Mouse (Mus musculus): ENCODE results near the gene Mnat1. TPM values are rescaled to one million over a fixed set of nuclear protein-coding genes. Genes with fewer than 3 reads are reported as not detected.
A peak's percentile ranks its signal among the peaks of the same experiment; 100 is the strongest.

Gene Mnat1
- polyA plus RNA-seq, 1 experiment, result 0.35 TPM

DNA sequence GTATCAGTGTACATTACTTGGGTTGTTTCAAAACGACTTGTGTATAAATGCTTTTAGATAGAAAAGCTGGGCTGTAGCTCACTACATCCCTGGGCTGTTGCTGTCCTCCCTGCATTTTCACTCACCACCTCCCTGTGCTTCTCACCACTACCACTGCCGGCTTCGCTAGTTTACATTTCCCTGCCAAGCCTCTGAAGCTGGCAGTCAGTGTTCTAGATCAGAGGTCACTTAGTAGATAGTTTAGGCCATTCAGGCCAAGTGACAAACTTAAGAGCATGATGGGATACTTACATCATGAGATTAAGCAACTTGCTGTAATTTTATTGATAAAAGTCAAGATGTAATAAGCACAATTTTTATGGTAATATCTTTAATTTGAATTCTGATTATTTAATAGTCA is 151.4 kb downstream of the Mnat1 start:
- TF ChIP-seq GATA1 (IDR thresholded peaks at IDR 0.05; ENCODE audit: low read length) (no peak), TAL1 (IDR thresholded peaks at IDR 0.05; ENCODE audit: low read length) (no peak)

DNA sequence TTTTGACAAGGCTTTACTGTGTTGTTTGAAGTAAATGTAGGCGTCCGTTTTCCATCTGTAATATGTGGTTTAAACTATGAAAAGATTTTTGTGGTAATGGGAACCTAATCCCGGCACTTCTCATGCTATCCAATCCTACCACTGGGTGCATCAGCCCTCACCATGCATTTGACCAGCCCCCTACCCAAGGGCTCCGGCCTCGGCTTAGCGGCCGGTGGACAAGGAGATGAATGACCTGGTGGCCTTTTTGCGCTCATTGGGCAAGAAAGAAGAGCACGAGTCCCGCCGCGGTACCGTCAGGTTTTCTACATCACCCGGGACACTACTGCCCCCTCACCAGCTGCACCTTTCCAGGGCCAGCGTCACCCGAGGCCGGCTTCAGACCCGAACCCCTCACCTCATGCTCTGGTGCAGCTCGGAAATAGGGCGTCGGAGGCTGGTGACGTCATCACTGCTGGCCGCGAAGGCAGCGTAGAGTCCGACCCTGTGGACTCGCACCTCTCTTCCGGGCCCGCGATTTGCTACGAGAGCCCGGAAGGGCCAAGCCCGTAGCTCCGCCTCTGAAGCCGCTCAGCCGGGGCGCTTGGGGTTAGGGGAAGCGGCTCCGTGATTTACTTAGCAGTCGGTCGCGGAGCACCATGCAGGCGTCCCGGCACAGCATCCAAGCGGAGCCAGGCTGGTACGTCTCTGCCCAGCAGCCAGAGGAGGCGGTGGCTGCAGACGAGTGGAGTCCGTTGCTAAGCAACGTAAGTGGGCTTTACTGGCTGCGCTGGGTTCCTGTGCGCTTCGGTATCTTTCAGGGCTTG is 163.0 kb downstream of the Mnat1 start, which contains the start of the genes Trmt5 and Slc38a6:
Gene Trmt5, minus strand, starts transcription at position 424 of the 806 bp plus-strand sequence.
Gene Slc38a6, plus strand, starts transcription at position 493 of the 806 bp plus-strand sequence.
- TF ChIP-seq GATA1 (IDR thresholded peaks at IDR 0.05; ENCODE audit: low read length), result no peak
- TF ChIP-seq TAL1 (IDR thresholded peaks at IDR 0.05; ENCODE audit: low read length), result no peak
- Histone ChIP-seq H3K9me3 (ENCODE audit: control insufficient read depth, low read length) (no peaks in the 10 kb centered on the region), H3K36me3 (ENCODE audit: control insufficient read depth) (peaks cover 18% of the 10 kb centered on the region), H3K4me1 (ENCODE audit: control insufficient read depth) (peaks cover 34% of the 10 kb centered on the region), H3K27me3 (ENCODE audit: control insufficient read depth) (no peaks in the 10 kb centered on the region), H3K4me3 (replicated peaks) (peak within 1 kb of the TSS; percentile 94)

More for the DNA sequence above, 151.4 kb downstream of the Mnat1 start:
- Histone ChIP-seq H3K9me3 (ENCODE audit: control insufficient read depth, low read length) (0 out of 2 replicates have a peak, but pooled peaks cover 2% of the 10 kb centered on the region), H3K4me3 (replicated peaks) (no peak overlapping the region), H3K36me3 (ENCODE audit: control insufficient read depth) (peaks cover 30% of the 10 kb centered on the region), H3K4me1 (ENCODE audit: control insufficient read depth) (no peaks in the 10 kb centered on the region), H3K27me3 (ENCODE audit: control insufficient read depth) (no peaks in the 10 kb centered on the region)

DNA sequence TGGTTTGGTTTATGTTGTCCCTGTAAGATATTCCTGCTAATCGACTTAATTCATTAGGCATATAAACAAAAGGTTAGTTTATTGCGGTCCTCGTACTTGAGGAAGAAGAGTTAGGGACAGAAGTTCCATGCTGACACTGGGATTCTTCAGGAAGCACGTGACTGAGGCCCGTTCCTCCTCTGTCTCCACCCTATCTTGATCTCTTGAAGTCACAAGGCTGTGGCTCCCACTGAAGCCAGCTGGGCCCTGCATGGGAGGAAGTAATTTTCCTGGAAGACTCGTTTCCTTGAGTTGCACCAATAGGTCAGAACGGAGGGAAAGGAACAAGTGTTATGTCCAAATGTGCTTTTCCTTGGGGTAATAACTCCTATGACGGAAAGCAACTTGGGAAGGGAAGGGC is 164.1 kb downstream of the Mnat1 start:
- peaks cover 6% of the 10 kb centered on the region for H3K36me3 ChIP-seq (ENCODE audit: control insufficient read depth)
- TF ChIP-seq GATA1 (IDR thresholded peaks at IDR 0.05; ENCODE audit: low read length), result no peak
- no peak for TF ChIP-seq TAL1 (IDR thresholded peaks at IDR 0.05; ENCODE audit: low read length)
- H3K4me3 ChIP-seq (replicated peaks), result peak overlapping the region; percentile 94
- H3K4me1 ChIP-seq (ENCODE audit: control insufficient read depth), result peaks cover 34% of the 10 kb centered on the region
- no peaks in the 10 kb centered on the region for H3K27me3 ChIP-seq (ENCODE audit: control insufficient read depth)
- H3K9me3 ChIP-seq (ENCODE audit: control insufficient read depth, low read length), result no peaks in the 10 kb centered on the region

DNA sequence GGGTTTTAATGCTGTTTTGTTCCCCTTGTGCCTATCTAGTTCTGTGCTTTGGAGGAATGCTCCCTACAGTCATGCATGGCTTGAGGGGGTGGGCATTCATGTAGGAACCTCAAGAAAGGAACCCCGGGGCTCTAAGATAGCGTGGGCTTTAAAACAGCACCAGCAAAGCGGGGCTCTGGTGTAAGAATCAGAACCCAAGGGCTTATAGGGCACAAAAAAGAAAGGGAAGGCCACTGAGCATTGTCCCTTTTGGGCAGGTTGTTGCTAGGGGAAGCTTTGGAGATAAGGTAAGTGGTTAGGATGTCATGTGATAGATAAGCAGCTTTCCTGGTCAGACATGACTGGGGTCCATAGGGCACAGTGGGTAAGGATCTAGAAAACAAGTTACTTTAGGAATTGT is 165.1 kb downstream of the Mnat1 start:
- no peak for TF ChIP-seq GATA1 (IDR thresholded peaks at IDR 0.05; ENCODE audit: low read length)
- TF ChIP-seq TAL1 (IDR thresholded peaks at IDR 0.05; ENCODE audit: low read length), result no peak
- Histone ChIP-seq H3K36me3 (ENCODE audit: control insufficient read depth) (peaks cover 3% of the 10 kb centered on the region), H3K9me3 (ENCODE audit: control insufficient read depth, low read length) (no peaks in the 10 kb centered on the region), H3K4me3 (replicated peaks) (no peak overlapping the region), H3K27me3 (ENCODE audit: control insufficient read depth) (no peaks in the 10 kb centered on the region), H3K4me1 (ENCODE audit: control insufficient read depth) (peaks cover 34% of the 10 kb centered on the region)

DNA sequence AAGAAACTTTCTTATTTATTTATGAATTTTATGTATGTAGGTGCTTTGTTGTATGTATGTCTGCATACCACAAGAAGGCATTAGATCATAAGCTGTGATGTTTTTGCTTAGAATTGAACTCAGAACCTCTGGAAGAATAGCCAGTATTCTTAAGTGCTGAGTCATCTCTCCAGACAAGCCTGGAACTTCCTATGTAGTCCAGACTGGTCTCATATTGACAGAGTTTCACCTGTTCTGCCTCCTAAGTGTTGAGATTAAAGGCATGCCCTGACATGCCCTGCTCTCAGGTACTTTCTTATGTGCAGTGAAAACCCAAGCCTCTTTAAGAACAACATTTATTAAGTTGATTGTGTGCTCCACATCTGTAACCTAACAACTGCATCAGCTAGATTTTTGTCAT is 171.4 kb downstream of the Mnat1 start:
- TF ChIP-seq GATA1 (IDR thresholded peaks at IDR 0.05; ENCODE audit: low read length), result no peak
- TF ChIP-seq TAL1 (IDR thresholded peaks at IDR 0.05; ENCODE audit: low read length), result no peak
- Histone ChIP-seq H3K4me1 (ENCODE audit: control insufficient read depth) (no peaks in the 10 kb centered on the region), H3K36me3 (ENCODE audit: control insufficient read depth) (no peaks in the 10 kb centered on the region; the same call in 1 of the 2 replicates)

DNA sequence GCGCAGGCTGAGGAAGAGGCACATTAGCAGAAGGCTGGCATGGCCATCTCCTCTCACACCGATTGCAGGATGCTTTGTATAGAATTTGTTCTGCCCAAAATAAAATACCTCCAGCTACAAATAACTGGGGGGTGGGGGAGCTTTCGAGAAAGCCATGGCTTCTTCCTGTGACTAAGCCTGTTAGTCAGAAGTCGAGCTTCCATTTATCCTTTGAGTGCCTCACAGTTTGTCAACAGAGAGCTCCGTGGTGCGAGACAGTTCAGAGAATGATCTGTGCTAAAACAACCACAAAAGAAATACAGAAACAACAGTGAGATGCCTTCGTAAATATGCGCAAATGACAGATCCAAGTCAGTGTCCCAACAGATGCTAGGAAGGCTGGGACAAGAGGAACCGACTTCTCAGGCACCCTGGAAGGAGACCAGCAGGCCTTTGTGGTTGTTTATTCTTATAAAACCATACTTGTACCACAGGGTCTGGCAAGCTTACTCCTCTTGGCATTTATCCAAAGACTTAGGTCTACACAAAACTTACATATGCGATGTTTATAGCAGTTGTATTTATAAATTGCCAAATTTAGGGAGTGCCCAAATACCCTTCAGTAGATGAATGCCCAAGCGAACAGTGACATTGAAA is 172.1 kb downstream of the Mnat1 start:
- H3K36me3 ChIP-seq (ENCODE audit: control insufficient read depth), result no peaks in the 10 kb centered on the region; the same call in 1 of the 2 replicates
- H3K27me3 ChIP-seq (ENCODE audit: control insufficient read depth), result no peaks in the 10 kb centered on the region
- TF ChIP-seq GATA1 (IDR thresholded peaks at IDR 0.05; ENCODE audit: low read length) (no peak), TAL1 (IDR thresholded peaks at IDR 0.05; ENCODE audit: low read length) (no peak)
- H3K4me3 ChIP-seq (replicated peaks), result no peak overlapping the region
- H3K9me3 ChIP-seq (ENCODE audit: control insufficient read depth, low read length), result no peaks in the 10 kb centered on the region
- no peaks in the 10 kb centered on the region for H3K4me1 ChIP-seq (ENCODE audit: control insufficient read depth)

More for the DNA sequence above, 171.4 kb downstream of the Mnat1 start:
- Histone ChIP-seq H3K4me3 (replicated peaks) (no peak overlapping the region), H3K27me3 (ENCODE audit: control insufficient read depth) (no peaks in the 10 kb centered on the region), H3K9me3 (ENCODE audit: control insufficient read depth, low read length) (no peaks in the 10 kb centered on the region)

DNA sequence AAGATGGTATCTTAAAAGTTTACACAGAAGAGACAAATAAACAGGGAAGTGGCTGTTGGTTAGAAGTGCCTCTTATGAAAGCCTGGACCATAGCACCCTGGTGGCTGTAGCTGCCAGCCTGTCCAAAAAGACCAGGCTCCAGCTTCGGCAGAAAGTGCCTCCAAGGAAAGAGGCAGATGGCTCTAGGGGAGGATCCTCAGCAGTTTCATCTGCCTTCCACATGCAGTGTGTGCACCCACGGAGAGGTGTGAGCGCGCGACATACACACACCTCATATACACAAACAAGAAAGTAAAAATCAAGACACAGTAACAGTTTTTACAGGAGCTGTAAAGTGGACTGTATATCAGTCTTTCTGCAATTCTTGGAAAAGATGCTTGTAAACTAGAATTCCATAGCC is 175.1 kb downstream of the Mnat1 start:
- Histone ChIP-seq H3K36me3 (ENCODE audit: control insufficient read depth) (no peaks in the 10 kb centered on the region; the same call in 1 of the 2 replicates), H3K4me1 (ENCODE audit: control insufficient read depth) (no peaks in the 10 kb centered on the region)
- no peak for TF ChIP-seq GATA1 (IDR thresholded peaks at IDR 0.05; ENCODE audit: low read length)
- TF ChIP-seq TAL1 (IDR thresholded peaks at IDR 0.05; ENCODE audit: low read length), result no peak

DNA sequence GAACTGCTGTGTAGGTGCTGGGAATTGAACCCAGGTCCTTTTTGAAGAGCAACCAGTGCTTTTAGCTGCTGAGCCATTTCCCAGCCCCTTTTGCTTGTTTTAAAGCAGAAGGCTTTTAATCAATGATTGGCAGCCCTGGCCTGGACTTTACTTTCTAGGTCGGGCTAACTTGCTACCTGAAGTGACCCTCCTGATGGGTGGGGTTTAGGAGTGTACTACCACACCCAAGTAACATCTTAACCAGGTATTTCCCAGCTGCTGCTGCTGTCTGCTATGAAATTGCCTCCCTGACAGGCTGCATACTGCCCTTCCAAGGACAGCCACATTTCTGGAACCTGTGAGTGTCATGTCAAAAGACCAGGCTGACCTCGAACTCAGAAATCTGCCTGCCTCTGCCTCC is 177.0 kb downstream of the Mnat1 start:
- H3K36me3 ChIP-seq (ENCODE audit: control insufficient read depth), result no peaks in the 10 kb centered on the region
- no peaks in the 10 kb centered on the region for H3K4me1 ChIP-seq (ENCODE audit: control insufficient read depth)
- H3K4me3 ChIP-seq (replicated peaks), result no peak overlapping the region
- H3K9me3 ChIP-seq (ENCODE audit: control insufficient read depth, low read length), result no peaks in the 10 kb centered on the region
- TF ChIP-seq TAL1 (IDR thresholded peaks at IDR 0.05; ENCODE audit: low read length) (no peak), GATA1 (IDR thresholded peaks at IDR 0.05; ENCODE audit: low read length) (no peak)
- H3K27me3 ChIP-seq (ENCODE audit: control insufficient read depth), result no peaks in the 10 kb centered on the region

More for the DNA sequence above, 175.1 kb downstream of the Mnat1 start:
- H3K4me3 ChIP-seq (replicated peaks), result no peak overlapping the region
- no peaks in the 10 kb centered on the region for H3K9me3 ChIP-seq (ENCODE audit: control insufficient read depth, low read length)
- H3K27me3 ChIP-seq (ENCODE audit: control insufficient read depth), result no peaks in the 10 kb centered on the region

DNA sequence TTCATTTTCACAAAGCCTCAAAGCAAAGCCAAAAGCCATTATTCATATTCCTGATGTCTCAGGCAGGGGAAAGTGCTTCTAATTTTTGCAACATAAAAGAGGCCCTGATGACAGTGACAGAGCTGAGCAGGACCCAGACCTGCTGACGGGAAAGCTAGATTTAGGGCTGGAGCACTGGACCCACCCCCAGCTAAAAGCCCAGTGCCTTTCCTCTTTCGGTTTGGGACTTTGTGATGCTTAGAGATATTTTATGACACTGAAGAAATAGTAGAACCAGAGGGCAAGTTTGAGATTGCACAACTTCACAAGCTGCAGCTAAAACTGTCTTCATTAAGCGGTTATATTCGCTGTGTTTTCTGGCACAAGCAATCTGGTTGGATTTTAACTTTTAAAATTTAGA is 181.1 kb downstream of the Mnat1 start:
- no peaks in the 10 kb centered on the region for H3K27me3 ChIP-seq (ENCODE audit: control insufficient read depth)

More for the DNA sequence above, 181.1 kb downstream of the Mnat1 start:
- H3K4me3 ChIP-seq (replicated peaks), result no peak overlapping the region
- no peaks in the 10 kb centered on the region for H3K36me3 ChIP-seq (ENCODE audit: control insufficient read depth)
- TF ChIP-seq TAL1 (IDR thresholded peaks at IDR 0.05; ENCODE audit: low read length) (no peak), GATA1 (IDR thresholded peaks at IDR 0.05; ENCODE audit: low read length) (no peak)
- no peaks in the 10 kb centered on the region for H3K4me1 ChIP-seq (ENCODE audit: control insufficient read depth)
- no peaks in the 10 kb centered on the region for H3K9me3 ChIP-seq (ENCODE audit: control insufficient read depth, low read length)

All from erythroblast, embryonic 14.5 days (primary cell).